Mouse (Mus musculus): ENCODE data around the gene Il12a. TPM values are rescaled to one million over a fixed set of nuclear protein-coding genes. Genes with fewer than 3 reads are reported as not detected.
"Not testable (repeated sequence)": the region's sequence is repeated elsewhere in the genome, so short reads cannot be mapped to it uniquely, and the experiment has no call there.

Il12a gene
- polyA plus RNA-seq, 2 experiments: 0.19 TPM; not detected in 1

- H3K4me3 ChIP-seq (replicated peaks; ENCODE audit: low read length): no peak overlapping the region
- no peaks in the 10 kb centered on the region for H3K4me1 ChIP-seq (ENCODE audit: control insufficient read depth, insufficient read depth, low read length)
- no peaks in the 10 kb centered on the region for H3K36me3 ChIP-seq (ENCODE audit: control insufficient read depth, insufficient read depth, low read length)
- no peaks in the 10 kb centered on the region for H3K27me3 ChIP-seq (ENCODE audit: control insufficient read depth, insufficient read depth, low read length)
- ATAC-seq (ENCODE audit: low FRiP score, low read depth): no peak
- DNase-seq (ENCODE audit: low spot score): no peak
- no peak overlapping the region for H3K4me2 ChIP-seq (replicated peaks; ENCODE audit: low read depth, low read length, severe bottlenecking)
- TF ChIP-seq POLR2A (IDR thresholded peaks at IDR 0.05; ENCODE audit: borderline replicate concordance, extremely low read depth, insufficient read depth, insufficient read length): no peak
- no peak overlapping the region for H3K9ac ChIP-seq (ENCODE audit: low read depth, low read length, severe bottlenecking)
- WGBS: 81% methylated on average over 9 of the region's 9 CpGs
- H3K27ac ChIP-seq (replicated peaks; ENCODE audit: low read depth, low read length): no peak overlapping the region
- H3K9me3 ChIP-seq (ENCODE audit: control insufficient read depth, low read length): no peaks in the 10 kb centered on the region
Measured at GRCm38 (mm10) chr3:68742718-68743471, 52.5 kb downstream of the Il12a start.

- Histone ChIP-seq H3K4me1 (ENCODE audit: control insufficient read depth, insufficient read depth, low read length) (no peaks in the 10 kb centered on the region), H3K27ac (replicated peaks; ENCODE audit: low read depth, low read length) (no peak overlapping the region), H3K4me3 (replicated peaks; ENCODE audit: low read length) (no peak overlapping the region), H3K9me3 (ENCODE audit: control insufficient read depth, low read length) (no peaks in the 10 kb centered on the region), H3K36me3 (ENCODE audit: control insufficient read depth, insufficient read depth, low read length) (no peaks in the 10 kb centered on the region), H3K4me2 (replicated peaks; ENCODE audit: low read depth, low read length, severe bottlenecking) (no peak overlapping the region), H3K9ac (ENCODE audit: low read depth, low read length, severe bottlenecking) (no peak overlapping the region), H3K27me3 (ENCODE audit: control insufficient read depth, insufficient read depth, low read length) (no peaks in the 10 kb centered on the region)
- TF ChIP-seq POLR2A (IDR thresholded peaks at IDR 0.05; ENCODE audit: borderline replicate concordance, extremely low read depth, insufficient read depth, insufficient read length): no peak
- ATAC-seq (ENCODE audit: low FRiP score, low read depth): no peak
- DNase-seq (ENCODE audit: low spot score): no peak
- 65% methylated on average over 3 of the region's 3 CpGs for WGBS
Measured at GRCm38 (mm10) chr3:68743472-68743732, 53.0 kb downstream of the Il12a start.

GRCm38 (mm10) chr3:68744162-68744561 lies 53.7 kb downstream of the Il12a start:
- H3K36me3 ChIP-seq (ENCODE audit: control insufficient read depth, insufficient read depth, low read length): no peaks in the 10 kb centered on the region
- H3K4me3 ChIP-seq (replicated peaks; ENCODE audit: low read length): no peak overlapping the region
- no peak overlapping the region for H3K4me2 ChIP-seq (replicated peaks; ENCODE audit: low read depth, low read length, severe bottlenecking)
- no peaks in the 10 kb centered on the region for H3K9me3 ChIP-seq (ENCODE audit: control insufficient read depth, low read length)
- H3K27me3 ChIP-seq (ENCODE audit: control insufficient read depth, insufficient read depth, low read length): no peaks in the 10 kb centered on the region
- TF ChIP-seq POLR2A (IDR thresholded peaks at IDR 0.05; ENCODE audit: borderline replicate concordance, extremely low read depth, insufficient read depth, insufficient read length): no peak
- H3K27ac ChIP-seq (replicated peaks; ENCODE audit: low read depth, low read length): no peak overlapping the region
- peak; percentile 71 for DNase-seq (ENCODE audit: low spot score)
- H3K9ac ChIP-seq (ENCODE audit: low read depth, low read length, severe bottlenecking): no peak overlapping the region
- H3K4me1 ChIP-seq (ENCODE audit: control insufficient read depth, insufficient read depth, low read length): no peaks in the 10 kb centered on the region
- ATAC-seq (ENCODE audit: low FRiP score, low read depth): no peak
- 71% methylated on average over 1 of the region's 1 CpGs for WGBS

- H3K4me2 ChIP-seq (replicated peaks; ENCODE audit: low read depth, low read length, severe bottlenecking): no peak overlapping the region
- H3K4me3 ChIP-seq (replicated peaks; ENCODE audit: low read length): no peak overlapping the region
- H3K36me3 ChIP-seq (ENCODE audit: control insufficient read depth, insufficient read depth, low read length): no peaks in the 10 kb centered on the region
- ATAC-seq (ENCODE audit: low FRiP score, low read depth) (no peak), DNase-seq (ENCODE audit: low spot score) (no peak)
- H3K27me3 ChIP-seq (ENCODE audit: control insufficient read depth, insufficient read depth, low read length): no peaks in the 10 kb centered on the region
- no peak overlapping the region for H3K27ac ChIP-seq (replicated peaks; ENCODE audit: low read depth, low read length)
- WGBS: 87% methylated on average over 5 of the region's 5 CpGs
- no peaks in the 10 kb centered on the region for H3K9me3 ChIP-seq (ENCODE audit: control insufficient read depth, low read length)
- no peaks in the 10 kb centered on the region for H3K4me1 ChIP-seq (ENCODE audit: control insufficient read depth, insufficient read depth, low read length)
- H3K9ac ChIP-seq (ENCODE audit: low read depth, low read length, severe bottlenecking): no peak overlapping the region
- no peak for TF ChIP-seq POLR2A (IDR thresholded peaks at IDR 0.05; ENCODE audit: borderline replicate concordance, extremely low read depth, insufficient read depth, insufficient read length)
Measured at GRCm38 (mm10) chr3:68745033-68745432, 54.6 kb downstream of the Il12a start.

- not testable (repeated sequence) for H3K4me3 ChIP-seq (replicated peaks; ENCODE audit: low read length); H3K9ac ChIP-seq (ENCODE audit: low read depth, low read length, severe bottlenecking); DNase-seq (ENCODE audit: low spot score); H3K4me1 ChIP-seq (ENCODE audit: control insufficient read depth, insufficient read depth, low read length); H3K27me3 ChIP-seq (ENCODE audit: control insufficient read depth, insufficient read depth, low read length); ATAC-seq (ENCODE audit: low FRiP score, low read depth); H3K4me2 ChIP-seq (replicated peaks; ENCODE audit: low read depth, low read length, severe bottlenecking); H3K9me3 ChIP-seq (ENCODE audit: control insufficient read depth, low read length); H3K27ac ChIP-seq (replicated peaks; ENCODE audit: low read depth, low read length); H3K36me3 ChIP-seq (ENCODE audit: control insufficient read depth, insufficient read depth, low read length)
- 89% methylated on average over 4 of the region's 4 CpGs for WGBS
Measured at GRCm38 (mm10) chr3:68746282-68746681, 55.8 kb downstream of the Il12a start.

Other genes starting within 250 kb of the Il12a start
- gene 1110032F04Rik, start 178.9 kb downstream of the Il12a start, polyA plus RNA-seq (2012; rRNA removed): 1.1 and 1.6 TPM in 2 replicates
- 1.2 and 1.3 TPM in 2 replicates for gene 1110032F04Rik, start 178.9 kb downstream of the Il12a start, polyA plus RNA-seq (2014; fragmentation: Nextera tagmentation; extraction: Ambion mirVana)

All from limb, embryonic 14.5 days (tissue).